Mouse (Mus musculus): ENCODE measurements around the gene Tmem74b. TPM values are rescaled to one million over a fixed set of nuclear protein-coding genes. Genes with fewer than 3 reads are reported as not detected.

Tmem74b gene
- not detected for total RNA-seq (2023)

GRCm38 (mm10) chr2:151701231-151702145, at the start of gene Tmem74b:
Tmem74b (plus strand) TSS chr2:151702008.

DNA sequence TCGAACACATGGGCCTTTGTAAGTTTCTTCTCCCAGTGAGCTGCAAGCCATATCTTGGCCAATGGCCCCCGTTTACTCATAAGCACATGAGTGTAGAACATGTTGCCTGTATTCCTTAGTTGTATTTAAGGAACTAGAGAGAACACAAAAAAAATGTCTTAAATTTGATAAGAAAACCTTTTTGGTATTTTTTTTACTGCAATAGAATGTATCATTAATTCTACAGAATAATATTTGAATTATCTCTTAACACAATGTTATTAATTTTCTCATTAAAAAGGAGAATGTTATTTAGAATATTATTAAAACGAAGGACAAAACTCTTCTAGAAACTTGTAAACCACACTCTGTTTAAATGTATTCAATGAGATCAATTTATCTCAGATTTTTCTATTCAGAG, 33.4 kb upstream of the Tmem74b start, which contains the start of gene Rad21l:
Gene Rad21l (minus strand): TSS at position 101 of the 400 bp plus-strand sequence.

DNA sequence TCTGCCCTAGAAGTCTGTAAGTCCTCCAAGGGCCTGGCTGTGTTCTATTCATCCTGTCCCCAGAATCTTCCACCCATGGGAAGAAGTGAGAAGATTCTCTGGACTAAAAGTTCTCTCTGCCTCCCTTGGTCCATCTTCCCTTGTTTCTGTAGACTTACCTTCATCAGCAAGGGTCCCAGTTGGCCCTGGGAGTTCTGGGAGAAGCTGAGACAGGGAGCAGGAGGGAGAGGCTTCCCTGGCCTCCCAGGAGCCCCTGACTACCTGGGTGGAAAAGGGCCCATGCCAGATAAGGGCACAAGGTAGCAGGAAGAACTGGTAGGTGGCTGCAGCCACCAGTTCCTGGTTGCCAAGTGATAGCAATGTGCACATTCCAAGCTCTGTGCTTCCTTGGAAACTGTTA, 42.0 kb downstream of the Tmem74b start, which contains the start of gene Psmf1:
Gene Psmf1 (minus strand): TSS at position 342 of the 400 bp plus-strand sequence.

Other genes with a start within 250 kb of the Tmem74b start
- gene 4921509C19Rik, start 225.9 kb upstream of the Tmem74b start, total RNA-seq (2023) = not detected
- gene Nsfl1c, start 207.8 kb upstream of the Tmem74b start, total RNA-seq (2023) = 158 TPM
- 155 TPM for gene Fkbp1a, start 159.5 kb upstream of the Tmem74b start, total RNA-seq (2023)
- gene Sdcbp2, start 129.4 kb upstream of the Tmem74b start, total RNA-seq (2023) = 7.9 TPM
- gene Snph, start 69.4 kb upstream of the Tmem74b start, total RNA-seq (2023) = 9.2 TPM
- not detected for gene Rad21l, start 33.5 kb upstream of the Tmem74b start, total RNA-seq (2023)
- gene Psmf1, start 42.2 kb downstream of the Tmem74b start, total RNA-seq (2023) = 53.2 TPM
- not detected for gene Rspo4, start 140.9 kb downstream of the Tmem74b start, total RNA-seq (2023)
- gene Angpt4, start 209.2 kb downstream of the Tmem74b start, total RNA-seq (2023) = not detected

All from CD4-positive naive resting alpha-beta T cell, adult 76 days (primary cell).